Mouse (Mus musculus) liver, embryonic 12.5 days (tissue): ENCODE measurements around the gene Hsd17b14. TPM values are rescaled to one million over a fixed set of nuclear protein-coding genes. Genes with fewer than 3 reads are reported as not detected.

Source experiments
- ATAC-seq: fragments of 200-750 bp; cut with Nextera tagmentation; 2 replicates; pipeline ENCODE4 v1.8.0; 2017; ENCODE audit warnings: moderate number of reproducible peaks, mild to moderate bottlenecking, moderate library complexity
- H3K27ac ChIP-seq: fragments of 300-500 bp; sonication (generic); 2 replicates; pipeline ENCODE4 v1.5.1; 2016; ENCODE audit warnings: mild to moderate bottlenecking
- H3K27me3 ChIP-seq: fragments of 300-500 bp; sonication (generic); replicated peaks from 2 replicates; pipeline ENCODE4 v1.6.1; 2016; ENCODE audit warnings: mild to moderate bottlenecking, moderate library complexity
- H3K36me3 ChIP-seq: fragments of 300-500 bp; sonication (generic); 2 replicates; pipeline ENCODE4 v1.6.1; 2016; ENCODE audit warnings: mild to moderate bottlenecking, moderate library complexity
- H3K4me1 ChIP-seq: fragments of 300-500 bp; sonication (generic); 2 replicates; pipeline ENCODE4 v1.6.1; 2016
- H3K4me2 ChIP-seq: fragments of 300-500 bp; sonication (generic); 2 replicates; pipeline ENCODE4 v1.6.1; 2016; ENCODE audit warnings: mild to moderate bottlenecking, moderate library complexity
- H3K4me3 ChIP-seq: fragments of 300-500 bp; sonication (generic); 2 replicates; pipeline ENCODE4 v1.5.1; 2016; ENCODE audit warnings: mild to moderate bottlenecking, moderate library complexity
- H3K9ac ChIP-seq: fragments of 300-500 bp; sonication (generic); 2 replicates; pipeline ENCODE4 v1.6.1; 2016; ENCODE audit warnings: mild to moderate bottlenecking, moderate library complexity
- H3K9me3 ChIP-seq: fragments of 300-500 bp; sonication (generic); replicated peaks from 2 replicates; pipeline ENCODE4 v1.6.1; 2016; ENCODE audit warnings: mild to moderate bottlenecking, moderate library complexity
- WGBS: fragments of 180-500 bp; shearing (Covaris S2); methylation state at CpG from one replicate; pipeline ENCODE4 v1.1.7; 2016; ENCODE audit not compliant: insufficient replicate concordance; 5-methylcytosine and 5-hydroxymethylcytosine counted together
- polyA plus RNA-seq: library from polyadenylated mRNA; unstranded; fragments of >200 nt; fragmentation: Nextera tagmentation; extraction: Ambion mirVana; gene quantifications from 2 replicates; pipeline ENCODE4 v1.2.1, GENCODE M21; 2016

The Hsd17b14 gene
- polyA plus RNA-seq, 1 experiment from 2014 or later: 1.8 TPM

DNA sequence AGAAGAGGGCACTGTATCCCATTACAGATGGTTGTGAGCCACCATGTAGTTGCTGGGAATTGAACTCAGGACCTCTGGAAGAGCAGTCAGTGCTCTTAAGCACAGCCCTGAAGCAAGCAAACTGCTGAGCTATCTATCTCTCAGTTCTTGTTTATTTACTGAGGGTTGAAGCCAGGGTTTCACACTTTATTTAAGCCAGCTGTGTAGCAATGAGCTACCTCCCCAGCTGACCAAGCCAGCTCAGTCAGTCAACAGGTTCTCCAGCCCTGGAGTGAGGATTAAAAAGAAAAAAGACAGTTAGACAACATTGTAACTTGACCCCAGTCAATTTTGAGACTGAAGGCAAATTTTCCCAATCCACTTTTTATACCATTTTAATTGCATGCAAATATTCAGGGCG lies 19.0 kb upstream of the Hsd17b14 start:
- no peak for ATAC-seq
- Histone ChIP-seq H3K4me1 (peaks cover 10% of the 10 kb centered on the region), H3K4me3 (no peak overlapping the region), H3K4me2 (no peak overlapping the region), H3K9me3 (no peaks in the 10 kb centered on the region), H3K36me3 (no peaks in the 10 kb centered on the region), H3K27me3 (peaks cover 44% of the 10 kb centered on the region), H3K9ac (no peak overlapping the region), H3K27ac (no peak overlapping the region)
- 79% methylated on average over 1 of the region's 1 CpGs for WGBS

- no peak overlapping the region for H3K9ac ChIP-seq
- 75% methylated on average over 10 of the region's 10 CpGs for WGBS
Measured at GRCm38 (mm10) chr7:45537602-45538001, 17.1 kb upstream of the Hsd17b14 start.

GRCm38 (mm10) chr7:45538163-45539041 lies 16.3 kb upstream of the Hsd17b14 start:
- Histone ChIP-seq H3K4me2 (peak overlapping the region; percentile 69), H3K9ac (peak overlapping the region; percentile 49), H3K4me3 (peak overlapping the region; percentile 50), H3K9me3 (no peaks in the 10 kb centered on the region), H3K27ac (no peak overlapping the region), H3K36me3 (no peaks in the 10 kb centered on the region), H3K27me3 (peaks cover 36% of the 10 kb centered on the region), H3K4me1 (peaks cover 10% of the 10 kb centered on the region)
- 6% methylated on average over 29 of the region's 29 CpGs for WGBS
- peak; percentile 47 for ATAC-seq

More at GRCm38 (mm10) chr7:45537602-45538001, 17.1 kb upstream of the Hsd17b14 start:
- no peaks in the 10 kb centered on the region for H3K9me3 ChIP-seq
- ATAC-seq: no peak
- H3K4me2 ChIP-seq: peak overlapping the region; percentile 69
- H3K36me3 ChIP-seq: no peaks in the 10 kb centered on the region
- no peak overlapping the region for H3K4me3 ChIP-seq
- no peak overlapping the region for H3K27ac ChIP-seq
- H3K4me1 ChIP-seq: peaks cover 10% of the 10 kb centered on the region
- H3K27me3 ChIP-seq: peaks cover 36% of the 10 kb centered on the region

DNA sequence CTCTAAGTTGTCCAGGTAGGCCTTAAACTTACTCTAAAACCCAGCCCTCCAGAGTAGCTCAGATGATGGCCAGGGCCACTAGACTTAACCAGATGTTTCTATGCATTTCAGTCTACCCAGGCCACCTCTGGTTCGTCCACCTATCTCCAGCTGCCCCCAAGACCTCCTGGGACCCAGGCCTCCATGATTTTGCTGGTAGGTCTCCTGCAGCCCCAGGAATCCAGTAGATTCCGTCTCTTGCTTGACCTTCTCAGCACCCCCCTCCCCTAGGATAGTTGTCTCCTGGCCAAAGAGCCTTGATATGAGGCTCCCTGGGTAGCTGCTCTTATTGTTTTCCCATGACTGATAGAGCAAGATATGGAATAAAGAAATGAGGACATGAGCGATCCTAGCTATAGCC lies 15.6 kb upstream of the Hsd17b14 start:
- H3K9me3 ChIP-seq: no peaks in the 10 kb centered on the region
- H3K36me3 ChIP-seq: no peaks in the 10 kb centered on the region
- 72% methylated on average over 3 of the region's 3 CpGs for WGBS
- H3K27me3 ChIP-seq: peaks cover 36% of the 10 kb centered on the region
- peaks cover 10% of the 10 kb centered on the region for H3K4me1 ChIP-seq
- no peak overlapping the region for H3K27ac ChIP-seq
- no peak overlapping the region for H3K4me3 ChIP-seq
- ATAC-seq: 0 out of 2 replicates have a peak, but pooled peaks have one; percentile 8
- 0 out of 2 replicates have a peak overlapping the region, but pooled peaks have one; percentile 13 for H3K9ac ChIP-seq
- no peak overlapping the region for H3K4me2 ChIP-seq

DNA sequence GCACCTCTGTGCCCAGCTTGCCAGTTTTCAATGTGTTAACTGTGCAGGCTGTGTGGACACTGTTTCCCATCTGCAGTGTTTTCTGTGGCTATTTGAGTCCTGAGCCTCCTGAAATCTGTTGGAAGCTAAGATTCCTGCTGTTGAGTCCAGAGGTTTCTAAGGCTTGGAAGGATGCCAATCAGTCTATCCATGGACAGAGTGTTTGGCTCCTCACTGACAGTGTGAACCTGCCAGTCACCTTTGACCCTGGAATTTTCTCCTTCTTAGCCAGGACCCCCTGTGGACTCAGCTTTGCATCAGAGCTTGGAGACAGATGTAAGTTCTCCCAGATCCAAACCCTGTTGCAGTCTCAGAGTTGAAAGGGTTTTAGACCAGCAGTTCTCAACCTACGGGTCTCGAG lies 14.5 kb upstream of the Hsd17b14 start:
- peaks cover 36% of the 10 kb centered on the region for H3K27me3 ChIP-seq
- no peak overlapping the region for H3K4me2 ChIP-seq
- no peak for ATAC-seq
- no peak overlapping the region for H3K27ac ChIP-seq
- H3K4me1 ChIP-seq: peaks cover 10% of the 10 kb centered on the region
- WGBS: 66% methylated on average over 2 of the region's 2 CpGs
- H3K36me3 ChIP-seq: no peaks in the 10 kb centered on the region
- no peak overlapping the region for H3K4me3 ChIP-seq
- H3K9me3 ChIP-seq: peaks cover 6% of the 10 kb centered on the region; the same call in 1 of the 2 replicates
- no peak overlapping the region for H3K9ac ChIP-seq

GRCm38 (mm10) chr7:45544525-45544924 lies 10.2 kb upstream of the Hsd17b14 start:
- ATAC-seq: no peak
- no peak overlapping the region for H3K4me2 ChIP-seq
- H3K27ac ChIP-seq: no peak overlapping the region
- H3K36me3 ChIP-seq: no peaks in the 10 kb centered on the region
- no peak overlapping the region for H3K9ac ChIP-seq
- H3K4me1 ChIP-seq: no peaks in the 10 kb centered on the region
- peaks cover 6% of the 10 kb centered on the region; the same call in 1 of the 2 replicates for H3K9me3 ChIP-seq
- H3K27me3 ChIP-seq: 0 out of 2 replicates have a peak, but pooled peaks cover 23% of the 10 kb centered on the region
- 64% methylated on average over 1 of the region's 1 CpGs for WGBS
- no peak overlapping the region for H3K4me3 ChIP-seq

DNA sequence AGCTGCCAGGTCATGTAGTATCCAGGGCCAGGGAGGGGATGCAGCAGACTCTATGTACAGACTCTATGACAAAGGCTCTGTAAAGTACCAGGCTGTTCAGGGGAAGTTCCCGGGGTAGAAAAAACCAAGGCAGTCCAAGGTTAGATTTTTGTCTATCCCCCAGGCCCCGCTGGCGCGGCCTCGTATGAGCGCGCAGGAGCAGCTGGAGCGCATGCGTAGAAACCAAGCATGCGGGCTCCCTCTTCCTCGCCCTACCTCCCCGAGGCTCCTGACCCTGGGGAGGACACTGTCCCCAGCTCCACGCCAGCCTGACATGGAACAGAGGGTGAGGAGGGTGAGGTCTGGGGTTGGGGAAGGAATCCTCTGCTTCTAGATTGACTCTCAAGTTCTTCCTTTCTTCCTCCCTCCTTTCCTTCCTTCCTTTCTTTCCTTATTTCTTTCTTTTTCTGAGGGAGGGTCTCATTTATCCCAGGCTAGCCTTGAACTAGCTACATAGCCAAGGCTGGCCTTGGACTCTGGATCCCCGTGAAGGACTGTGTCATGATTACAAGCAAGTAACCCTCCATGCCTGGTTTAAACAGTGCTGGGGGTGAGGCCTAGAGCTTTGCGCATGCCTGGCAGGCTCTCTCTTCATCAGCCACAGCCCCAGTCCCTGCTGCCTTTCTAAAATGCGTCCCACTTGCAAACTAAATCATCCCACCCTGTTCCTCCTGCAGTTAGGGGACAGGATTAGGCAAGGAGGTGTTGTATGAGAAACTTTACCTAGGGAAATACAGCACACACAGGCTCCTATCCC lies 4.9 kb upstream of the Hsd17b14 start:
- Histone ChIP-seq H3K27me3 (0 out of 2 replicates have a peak, but pooled peaks cover 21% of the 10 kb centered on the region), H3K27ac (no peak overlapping the region), H3K4me2 (no peak overlapping the region), H3K4me1 (peaks cover 18% of the 10 kb centered on the region), H3K36me3 (no peaks in the 10 kb centered on the region), H3K9me3 (no peaks in the 10 kb centered on the region), H3K9ac (no peak overlapping the region), H3K4me3 (no peak overlapping the region)
- no peak for ATAC-seq
- 80% methylated on average over 16 of the region's 16 CpGs for WGBS

GRCm38 (mm10) chr7:45550821-45551511 lies 3.7 kb upstream of the Hsd17b14 start:
- Histone ChIP-seq H3K36me3 (no peaks in the 10 kb centered on the region), H3K9me3 (no peaks in the 10 kb centered on the region), H3K9ac (no peak overlapping the region), H3K4me3 (no peak overlapping the region), H3K4me1 (peaks cover 19% of the 10 kb centered on the region), H3K27me3 (0 out of 2 replicates have a peak, but pooled peaks cover 24% of the 10 kb centered on the region), H3K27ac (no peak overlapping the region), H3K4me2 (no peak overlapping the region)
- WGBS: 64% methylated on average over 11 of the region's 11 CpGs
- ATAC-seq: no peak

DNA sequence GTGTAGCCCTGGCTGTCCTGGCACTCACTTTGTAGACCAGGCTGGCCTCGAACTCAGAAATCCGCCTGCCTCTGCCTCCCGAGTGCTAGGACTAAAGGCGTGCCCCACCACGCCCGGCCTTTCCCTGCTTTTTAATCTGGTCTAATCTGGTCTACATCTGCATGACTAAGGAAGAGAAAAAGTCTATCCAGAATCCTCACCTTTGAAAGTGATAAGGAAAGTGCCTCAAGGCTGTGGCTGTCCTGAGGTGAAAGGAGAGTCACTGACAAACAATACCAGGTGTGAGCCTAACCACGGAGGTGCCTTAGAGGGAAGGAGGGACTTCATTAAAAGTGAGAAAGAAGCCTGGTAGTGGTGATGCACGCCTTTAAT lies 3.2 kb upstream of the Hsd17b14 start:
- no peaks in the 10 kb centered on the region for H3K9me3 ChIP-seq
- no peak overlapping the region for H3K4me3 ChIP-seq
- H3K36me3 ChIP-seq: no peaks in the 10 kb centered on the region
- no peak overlapping the region for H3K9ac ChIP-seq
- H3K27ac ChIP-seq: no peak overlapping the region
- 0 out of 2 replicates have a peak, but pooled peaks cover 24% of the 10 kb centered on the region for H3K27me3 ChIP-seq
- ATAC-seq: no peak
- 54% methylated on average over 8 of the region's 8 CpGs for WGBS
- H3K4me1 ChIP-seq: peaks cover 24% of the 10 kb centered on the region
- H3K4me2 ChIP-seq: no peak overlapping the region

GRCm38 (mm10) chr7:45553519-45553918 lies 1.2 kb upstream of the Hsd17b14 start:
- Histone ChIP-seq H3K4me1 (peaks cover 32% of the 10 kb centered on the region), H3K4me2 (no peak overlapping the region), H3K27me3 (0 out of 2 replicates have a peak, but pooled peaks cover 16% of the 10 kb centered on the region), H3K36me3 (no peaks in the 10 kb centered on the region), H3K9me3 (no peaks in the 10 kb centered on the region), H3K9ac (no peak overlapping the region; the same call in 1 of the 2 replicates), H3K27ac (no peak overlapping the region), H3K4me3 (no peak overlapping the region)
- 50% methylated on average over 8 of the region's 8 CpGs for WGBS
- ATAC-seq: no peak

DNA sequence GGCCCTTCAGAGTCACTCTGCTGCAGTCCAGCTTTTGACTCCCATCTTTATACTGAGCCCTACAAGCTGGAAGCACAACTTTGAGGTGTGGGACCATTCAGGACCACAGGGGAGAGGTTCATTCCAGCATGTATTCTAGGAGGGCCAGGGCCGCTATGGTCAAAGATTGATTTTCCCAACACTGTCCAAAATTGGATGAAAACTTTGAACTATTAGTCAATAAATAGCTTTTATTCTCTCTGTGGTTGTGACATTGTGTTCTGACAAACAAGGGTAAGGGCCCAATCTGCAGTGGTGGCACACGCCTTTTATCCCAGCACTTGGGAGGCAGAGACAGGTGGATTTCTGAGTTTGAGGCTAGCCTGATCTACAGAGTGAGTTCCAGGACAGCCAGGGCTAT lies 703 bp upstream of the Hsd17b14 start:
- Histone ChIP-seq H3K4me2 (no peak overlapping the region), H3K27me3 (0 out of 2 replicates have a peak, but pooled peaks cover 15% of the 10 kb centered on the region), H3K4me1 (peaks cover 33% of the 10 kb centered on the region), H3K36me3 (no peaks in the 10 kb centered on the region), H3K9ac (no peak overlapping the region; the same call in 1 of the 2 replicates), H3K9me3 (no peaks in the 10 kb centered on the region), H3K27ac (no peak overlapping the region), H3K4me3 (no peak overlapping the region)
- 80% methylated on average over 2 of the region's 2 CpGs for WGBS
- ATAC-seq: no peak
